Mouse (Mus musculus): ENCODE results near the gene Snx18.

Gene Snx18

GRCm38 (mm10) chr13:113555226-113555625 is 63.1 kb downstream of the Snx18 start:
- DNase-seq = no peak

DNA sequence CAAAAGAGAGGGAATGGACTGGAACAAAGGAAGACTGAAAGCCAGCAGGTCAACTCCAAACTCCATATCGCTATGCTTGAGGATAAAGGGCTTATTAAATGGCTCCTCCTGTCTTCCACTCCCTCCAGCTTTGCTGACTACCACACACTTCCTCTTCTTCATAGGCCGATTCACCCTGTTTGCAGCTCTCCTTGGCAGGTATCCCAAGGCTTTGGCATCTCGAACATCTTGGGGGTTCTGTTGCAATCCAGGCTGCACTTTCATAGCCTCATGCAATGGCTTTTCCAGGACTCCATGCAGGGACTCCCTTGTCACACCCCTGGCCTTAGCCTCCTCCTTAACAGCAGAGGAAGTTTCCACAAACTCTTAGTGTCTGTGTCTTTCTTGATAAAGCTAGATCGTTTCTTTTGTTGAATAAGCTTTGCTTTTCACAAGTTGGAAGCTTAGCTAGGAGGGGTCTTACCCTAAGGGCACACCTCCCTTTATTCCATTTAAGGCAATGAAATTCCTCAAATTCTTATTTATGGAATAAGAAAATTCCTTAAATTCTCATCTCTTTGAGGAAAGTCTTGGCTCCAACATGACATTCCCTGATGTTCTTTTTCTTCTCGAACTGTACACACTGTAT is 64.6 kb downstream of the Snx18 start:
- DNase-seq = no peak

- no peak for DNase-seq
These were observed 66.0 kb downstream of the Snx18 start for GRCm38 (mm10) chr13:113552341-113552740.

DNA sequence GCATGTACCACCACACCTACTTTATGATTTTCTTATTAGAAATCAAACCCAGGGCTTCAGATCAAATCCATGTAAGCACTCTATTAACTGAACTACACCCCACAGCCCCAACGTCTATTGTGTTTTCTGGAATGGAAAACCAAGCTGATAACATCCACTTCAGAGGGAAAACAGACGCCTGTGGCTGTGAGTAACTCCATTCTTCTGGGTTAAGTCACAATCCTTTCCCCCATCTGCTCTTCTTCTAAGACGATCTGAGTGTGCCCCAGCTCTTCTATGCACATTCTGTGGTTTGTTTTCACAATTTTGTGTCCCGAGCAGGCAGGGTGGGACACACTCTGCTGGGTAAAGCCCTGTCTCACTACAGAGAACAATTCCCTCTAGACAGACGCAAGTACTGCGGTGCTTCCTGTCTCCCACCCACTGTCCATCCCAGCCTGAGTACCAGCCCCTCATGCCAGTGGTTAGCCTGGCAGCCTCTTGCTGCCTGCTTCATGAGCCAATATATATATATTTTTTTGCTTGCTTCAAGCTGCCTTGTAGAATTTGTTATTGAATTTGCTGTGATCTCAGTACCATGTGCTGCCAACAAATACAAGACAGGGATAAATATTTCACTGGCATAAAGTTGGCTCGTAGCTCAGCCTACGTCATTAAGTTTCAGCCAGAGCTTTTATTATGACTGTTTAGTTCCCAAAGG is 67.3 kb downstream of the Snx18 start:
- peak; percentile 13 for DNase-seq

DNA sequence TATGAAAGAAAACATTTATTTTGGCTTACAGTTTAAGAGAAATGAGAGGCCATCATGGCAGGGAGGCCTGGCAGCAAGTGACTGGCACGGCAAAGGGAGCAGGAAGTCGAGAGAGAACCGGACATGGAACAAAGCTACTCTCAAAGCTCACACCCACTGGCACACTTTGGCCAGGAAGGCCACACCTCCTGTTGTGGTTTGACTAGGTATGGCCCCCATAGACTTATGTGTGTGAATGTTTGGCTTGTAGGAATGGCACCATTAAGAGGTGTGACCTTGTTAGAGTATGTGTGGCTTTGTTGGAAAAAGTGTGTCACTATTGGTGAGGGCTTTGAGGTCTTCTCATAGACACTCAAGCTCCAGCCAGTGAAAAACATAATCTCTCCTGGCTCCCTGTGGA is 69.3 kb downstream of the Snx18 start:
- DNase-seq = no peak

DNA sequence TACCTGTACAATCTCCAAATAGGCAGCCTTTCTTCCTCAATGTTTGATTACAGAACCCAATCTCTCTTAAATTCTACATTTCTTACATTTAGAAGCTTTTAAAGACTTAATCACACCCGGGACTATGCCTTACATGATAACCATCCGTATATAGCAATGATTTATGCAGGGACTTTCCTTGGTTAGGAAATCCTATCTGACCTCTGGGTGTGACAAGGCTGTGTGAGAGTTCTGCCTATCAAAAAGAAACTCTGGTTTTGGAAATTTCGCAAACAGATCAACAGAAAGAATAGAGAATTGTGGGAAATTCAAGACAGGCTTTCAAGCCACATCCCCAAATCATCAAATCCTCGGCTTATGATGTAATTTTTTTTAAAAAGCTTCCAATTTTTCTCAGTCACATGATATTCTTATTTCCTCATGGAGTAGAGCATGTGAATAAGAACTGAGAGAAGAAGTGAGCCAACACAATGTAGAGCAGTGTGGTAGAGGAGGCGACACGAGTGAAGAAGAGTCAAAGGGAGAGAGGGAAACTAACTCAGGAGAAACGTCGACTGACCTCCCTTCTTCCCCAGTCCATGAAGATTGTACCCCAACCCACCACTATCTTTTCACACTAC is 70.4 kb downstream of the Snx18 start:
- DNase-seq = no peak

DNA sequence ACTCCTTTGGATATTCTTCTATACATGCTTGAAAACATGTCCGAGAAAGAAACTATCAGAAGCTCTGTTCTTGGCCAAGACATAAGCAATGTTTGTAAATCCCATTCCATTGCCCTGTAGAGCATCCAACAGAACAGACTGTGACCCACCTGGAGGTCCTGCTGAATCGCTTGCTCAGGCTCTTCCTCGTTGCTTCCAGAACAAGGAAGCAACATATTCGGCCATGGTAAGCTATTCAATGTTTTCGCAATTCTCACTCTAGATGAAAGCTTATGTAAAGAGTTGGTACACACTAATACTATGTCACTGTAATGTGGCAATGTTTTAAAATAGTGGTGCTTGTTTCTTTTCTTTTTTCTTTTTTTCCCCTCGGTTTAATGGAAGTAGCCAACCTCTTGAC is 76.0 kb downstream of the Snx18 start:
- no peak for DNase-seq

Measured in kidney, adult 18-20 months (tissue).